Mouse (Mus musculus) spleen, adult 10 weeks (tissue): ENCODE measurements around the gene Cpd. TPM values are rescaled to one million over a fixed set of nuclear protein-coding genes. Genes with fewer than 3 reads are reported as not detected.

Source experiments
- polyA plus RNA-seq: library from polyadenylated mRNA; stranded (reverse); fragments of 350-450 nt; fragmentation: Illumina TruSeq; extraction: RNeasy Lipid Tissue Mini Kit (QIAGEN cat#74804); gene quantifications from one replicate; pipeline ENCODE4 v1.2.3, GENCODE M21; 2015; ENCODE audit warnings: low replicate concordance; ENCODE audit not compliant: insufficient read depth

Gene Cpd
- polyA plus RNA-seq: 14.8 TPM

GRCm38 (mm10) chr11:76846878-76847222, at the start of gene Cpd:
Gene Cpd, minus strand, starts transcription at chr11:76847018.

GRCm38 (mm10) chr11:76763053-76763740, 83.6 kb downstream of the Cpd start, which contains the start of gene Gosr1:
Gene Gosr1, minus strand, starts transcription at chr11:76763579.

Other genes with a start within 250 kb of the Cpd start
- gene Abr, start 224.7 kb downstream of the Cpd start, polyA plus RNA-seq: 45.5 TPM
- not detected for gene Bhlha9, start 174.5 kb downstream of the Cpd start, polyA plus RNA-seq
- 1.4 TPM for gene Trarg1, start 167.2 kb downstream of the Cpd start, polyA plus RNA-seq
- gene Gosr1, start 83.4 kb downstream of the Cpd start, polyA plus RNA-seq: 43.6 TPM
- gene Tmigd1, start 55.1 kb upstream of the Cpd start, polyA plus RNA-seq: not detected
- gene Blmh, start 77.8 kb upstream of the Cpd start, polyA plus RNA-seq: 65.2 TPM
- gene Slc6a4, start 151.6 kb upstream of the Cpd start, polyA plus RNA-seq: 2.7 TPM
- gene Nsrp1, start 231.4 kb upstream of the Cpd start, polyA plus RNA-seq: 34.9 TPM